Mouse (Mus musculus) cortical plate, adult 2 months (tissue): ENCODE data around the gene Lrrk1. TPM values are rescaled to one million over a fixed set of nuclear protein-coding genes. Genes with fewer than 3 reads are reported as not detected.

Source experiments
- H3K27ac ChIP-seq: fragments of 200-500 bp; 2 replicates; pipeline ENCODE4 v1.5.1; 2012; ENCODE audit warnings: low read length, control low read depth, inconsistent platforms; ENCODE audit not compliant: insufficient read depth
- H3K4me1 ChIP-seq: fragments of 200-500 bp; 2 replicates; pipeline ENCODE4 v1.6.1; 2011; ENCODE audit warnings: low read length; ENCODE audit not compliant: control insufficient read depth, insufficient read depth
- H3K4me3 ChIP-seq: fragments of 200-500 bp; 2 replicates; pipeline ENCODE4 v1.5.1; 2011; ENCODE audit warnings: mild to moderate bottlenecking, low read length, control low read depth; ENCODE audit not compliant: insufficient read depth
- CTCF ChIP-seq: fragments of 200-500 bp; IDR thresholded peaks from 2 replicates; pipeline ENCODE4 v1.5.1; 2011; ENCODE audit warnings: mild to moderate bottlenecking, control low read depth, low read length; ENCODE audit not compliant: insufficient read depth; ENCODE audit errors: extremely low read depth
- POLR2A ChIP-seq: fragments of 200-500 bp; IDR thresholded peaks from 2 replicates; pipeline ENCODE4 v1.6.1; 2011; ENCODE audit warnings: mild to moderate bottlenecking, low read length, control low read depth; ENCODE audit not compliant: insufficient read depth; ENCODE audit errors: extremely low read depth
- polyA plus RNA-seq: library from polyadenylated mRNA; depleted of rRNA; stranded (reverse); fragments of >200 nt; gene quantifications from 2 replicates; pipeline ENCODE4 v1.2.3, GENCODE M21; 2012

Lrrk1 gene
- polyA plus RNA-seq, 1 experiment: 3.5 TPM

GRCm38 (mm10) chr7:66219028-66219793 lies 168.9 kb downstream of the Lrrk1 start:
- Histone ChIP-seq H3K27ac (no peak overlapping the region), H3K4me3 (no peak overlapping the region), H3K4me1 (no peaks in the 10 kb centered on the region)
- TF ChIP-seq POLR2A (no peak), CTCF (no peak)

GRCm38 (mm10) chr7:66218193-66219014 lies 169.7 kb downstream of the Lrrk1 start:
- TF ChIP-seq POLR2A: no peak
- TF ChIP-seq CTCF: no peak
- Histone ChIP-seq H3K4me1 (no peaks in the 10 kb centered on the region), H3K4me3 (no peak overlapping the region), H3K27ac (no peak overlapping the region)

GRCm38 (mm10) chr7:66217531-66218094 lies 170.5 kb downstream of the Lrrk1 start:
- Histone ChIP-seq H3K4me3 (no peak overlapping the region), H3K4me1 (no peaks in the 10 kb centered on the region), H3K27ac (no peak overlapping the region)
- TF ChIP-seq CTCF (no peak), POLR2A (no peak)

GRCm38 (mm10) chr7:66217011-66217410 lies 171.1 kb downstream of the Lrrk1 start:
- Histone ChIP-seq H3K4me1 (no peaks in the 10 kb centered on the region), H3K4me3 (no peak overlapping the region), H3K27ac (no peak overlapping the region)
- TF ChIP-seq CTCF (no peak), POLR2A (no peak)

GRCm38 (mm10) chr7:66215911-66216310 lies 172.2 kb downstream of the Lrrk1 start:
- Histone ChIP-seq H3K27ac (no peak overlapping the region), H3K4me3 (no peak overlapping the region), H3K4me1 (no peaks in the 10 kb centered on the region)
- no peak for TF ChIP-seq CTCF
- TF ChIP-seq POLR2A: no peak

- H3K4me1 ChIP-seq: no peaks in the 10 kb centered on the region
- no peak overlapping the region for H3K4me3 ChIP-seq
- TF ChIP-seq POLR2A (no peak), CTCF (no peak)
- no peak overlapping the region for H3K27ac ChIP-seq
These were observed 173.7 kb downstream of the Lrrk1 start for GRCm38 (mm10) chr7:66214477-66214876.

- TF ChIP-seq CTCF (no peak), POLR2A (no peak)
- Histone ChIP-seq H3K4me1 (no peaks in the 10 kb centered on the region), H3K27ac (no peak overlapping the region), H3K4me3 (no peak overlapping the region)
These were observed 175.3 kb downstream of the Lrrk1 start for GRCm38 (mm10) chr7:66212887-66213286.

GRCm38 (mm10) chr7:66209920-66210319 lies 178.2 kb downstream of the Lrrk1 start:
- TF ChIP-seq CTCF: no peak
- no peak for TF ChIP-seq POLR2A
- Histone ChIP-seq H3K27ac (no peak overlapping the region), H3K4me1 (no peaks in the 10 kb centered on the region), H3K4me3 (no peak overlapping the region)

GRCm38 (mm10) chr7:66201657-66202056 lies 186.5 kb downstream of the Lrrk1 start:
- no peak overlapping the region for H3K4me3 ChIP-seq
- no peak overlapping the region for H3K27ac ChIP-seq
- TF ChIP-seq CTCF (no peak), POLR2A (no peak)
- H3K4me1 ChIP-seq: no peaks in the 10 kb centered on the region
